Comparison of ENCODE assay signal across 18 mouse cellular contexts in the genomic region with DNA sequence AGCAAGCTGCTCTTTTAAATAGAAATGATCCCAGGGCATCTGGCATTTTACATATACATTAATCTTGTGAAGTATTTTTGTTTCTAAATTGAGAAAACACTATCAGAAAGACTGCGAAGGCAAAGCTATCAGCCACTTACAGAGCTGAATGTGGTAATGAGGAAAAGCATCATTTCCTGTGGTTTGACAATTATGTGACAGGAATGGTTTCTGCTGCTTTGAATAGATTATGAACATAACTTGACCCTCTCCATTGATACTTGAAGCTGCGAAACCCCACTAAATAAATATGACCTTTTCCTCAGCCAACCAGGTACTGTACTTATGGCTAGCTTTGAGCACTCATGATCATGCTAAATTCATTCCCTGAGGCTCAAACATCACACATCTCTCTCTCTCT. TPM values are rescaled to one million over a fixed set of nuclear protein-coding genes. Genes with fewer than 3 reads are reported as not detected.
DNase-seq lines count a peak whose midpoint lies in the region; ATAC-seq lines count a peak whose summit lies in the region.
"Had no signal": no experiment of that assay in that cellular context is flagged by ENCODE, and none has a peak within 500 bp of the region (broad histone marks: within the 10 kb centered on the region; RNA-seq: fewer than 3 reads in every experiment).

No protein-coding gene starts in this region.

- DNase-seq in CD4-positive, CD25-positive, alpha-beta regulatory T cell, adult 2 months (ENCODE audit: low read depth, low spot score) = peak; percentile 66
- DNase-seq in adipocyte (ENCODE audit: low spot score) = no peak
- no peak for DNase-seq in adrenal gland, adult 2 months
- DNase-seq in thymus, postnatal 0 days (ENCODE audit: low spot score) = no peak
- DNase-seq: cerebellum, adult 9-10 months; heart, adult 11 months; heart, postnatal 36 days; kidney, adult 18-20 months; kidney, postnatal 10 days; right cerebral cortex, postnatal 14 days; thymus, postnatal 4 days had no signal

- peak; percentile 45 for ATAC-seq in activated CD4-positive, CD25-positive, alpha-beta regulatory T cell, adult 4 months
- ATAC-seq in inflammation-experienced regulatory T-cells, adult 6 months = peak; percentile 56
- peak; percentile 52; the same call in 1 of the 2 replicates for ATAC-seq in neutrophil, adult 5-6 weeks (ENCODE audit: extremely low read depth, insufficient number of reproducible peaks, low FRiP score, poor library complexity, severe bottlenecking)
- ATAC-seq: forebrain, embryonic 15.5 days; hindbrain, postnatal 0 days; lung, postnatal 0 days had no signal

RNA-seq across cellular contexts. Expression of a gene that starts 7.8 kb away (rescaled TPM):
- polyA plus RNA-seq in activated CD4-positive, CD25-positive, alpha-beta regulatory T cell, adult 4 months (2017; shearing (Covaris generic)) = over 10,000 TPM; 15,449 to 15,725 TPM
- over 10,000 TPM; 12,659 to 15,684 (median 12,791) TPM for polyA plus RNA-seq in inflammation-experienced regulatory T-cells, adult 6 months (2017; shearing (Covaris generic))
- total RNA-seq in neutrophil, adult 5-6 weeks (2017) = 5,959 and 5,978 TPM in 2 replicates
- total RNA-seq in adrenal gland, adult 2 months (2021) = 100 to 1,000 TPM; 255 to 487 TPM
- 6.5 and 6.8 TPM in 2 replicates for polyA plus RNA-seq in adrenal gland, adult 2 months (2012; rRNA removed)
- polyA plus RNA-seq in thymus, postnatal 0 days (2015; fragmentation: Nextera tagmentation; extraction: Ambion mirVana) = 6,098 and 6,310 TPM in 2 replicates
- total RNA-seq: MEL had no signal

Comparison
In these comparisons a context has a peak if more than half of its experiments do, and no peak if none do; other contexts are left out.
1. RNA of a gene that starts 7.8 kb away (polyA plus RNA-seq): 15,449 to 15,725 TPM in activated CD4-positive, CD25-positive, alpha-beta regulatory T cell, adult 4 months, 12,659 to 15,684 TPM in inflammation-experienced regulatory T-cells, adult 6 months and 6,098 to 6,310 TPM in thymus, postnatal 0 days; 6.5 to 6.8 TPM in adrenal gland, adult 2 months; every median in the first group is over 100 times any median in the second.
2. Peak in every context shown above with its lines, with median percentiles within 50 percentile points of each other: ATAC-seq.